Mouse (Mus musculus): ENCODE results near the gene Zfp92.

DNA sequence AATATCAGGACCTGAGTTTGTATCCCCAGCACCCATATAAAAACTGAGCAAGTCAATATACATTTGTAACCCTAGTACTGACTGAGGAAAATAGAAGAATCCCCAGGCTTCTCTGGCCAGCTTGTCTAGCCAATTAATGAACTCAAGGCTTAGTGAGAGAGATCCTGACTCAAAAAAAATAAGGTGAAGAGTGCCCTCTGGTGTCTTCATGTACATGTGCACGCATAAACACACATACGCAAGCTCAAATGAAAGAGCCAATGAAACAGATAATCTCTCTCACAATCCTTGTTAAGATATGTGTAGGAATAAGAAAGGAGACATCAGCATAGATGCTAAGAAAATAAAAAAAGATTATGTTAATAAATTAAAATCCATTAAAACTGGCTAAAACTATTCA lies 19.1 kb downstream of the Zfp92 start:
- TF ChIP-seq POLR2A (IDR thresholded peaks at IDR 0.05; ENCODE audit: extremely low read depth, insufficient read depth, low read length) (no peak), CTCF (IDR thresholded peaks at IDR 0.05; ENCODE audit: extremely low read depth, insufficient read depth, low read length) (no peak)

All from cortical plate, adult 2 months (tissue).